Mouse (Mus musculus) hindbrain, embryonic 15.5 days (tissue): ENCODE measurements around the gene Ttyh3. TPM values are rescaled to one million over a fixed set of nuclear protein-coding genes. Genes with fewer than 3 reads are reported as not detected.

Experiments used
- ATAC-seq: fragments of 200-750 bp; cut with Nextera tagmentation; 2 replicates; pipeline ENCODE4 v1.8.0; 2017; ENCODE audit warnings: low read depth, moderate number of reproducible peaks, moderate TSS enrichment; ENCODE audit not compliant: low FRiP score
- H3K27ac ChIP-seq: fragments of 300-500 bp; sonication (generic); replicated peaks from 2 replicates; pipeline ENCODE4 v1.5.1; 2015; ENCODE audit warnings: mild to moderate bottlenecking, inconsistent platforms
- H3K27me3 ChIP-seq: fragments of 300-500 bp; sonication (generic); 2 replicates; pipeline ENCODE4 v1.6.1; 2015; ENCODE audit warnings: control low read depth, inconsistent platforms
- H3K36me3 ChIP-seq: fragments of 300-500 bp; sonication (generic); 2 replicates; pipeline ENCODE4 v1.6.1; 2015; ENCODE audit warnings: control low read depth, inconsistent platforms
- H3K4me1 ChIP-seq: fragments of 300-500 bp; sonication (generic); replicated peaks from 2 replicates; pipeline ENCODE4 v1.6.1; 2015; ENCODE audit warnings: control low read depth, inconsistent platforms
- H3K4me2 ChIP-seq: fragments of 300-500 bp; sonication (generic); 2 replicates; pipeline ENCODE4 v1.6.1; 2015; ENCODE audit warnings: moderate library complexity, mild to moderate bottlenecking, inconsistent platforms
- H3K4me3 ChIP-seq: fragments of 300-500 bp; sonication (generic); 2 replicates; pipeline ENCODE4 v1.5.1; 2015; ENCODE audit warnings: mild to moderate bottlenecking, inconsistent platforms
- H3K9ac ChIP-seq: fragments of 300-500 bp; sonication (generic); 2 replicates; pipeline ENCODE4 v1.6.1; 2015; ENCODE audit warnings: inconsistent platforms
- H3K9me3 ChIP-seq: fragments of 300-500 bp; sonication (generic); 2 replicates; pipeline ENCODE4 v1.6.1; 2016; ENCODE audit warnings: control low read depth, inconsistent platforms
- WGBS: fragments of 180-500 bp; shearing (Covaris S2); methylation state at CpG from one replicate; pipeline ENCODE4 v1.1.7; 2015; 5-methylcytosine and 5-hydroxymethylcytosine counted together
- polyA plus RNA-seq: library from polyadenylated mRNA; unstranded; fragments of >200 nt; fragmentation: Nextera tagmentation; extraction: Ambion mirVana; gene quantifications from 2 replicates; pipeline ENCODE4 v1.2.1, GENCODE M21; 2015

The Ttyh3 gene
- polyA plus RNA-seq, 1 experiment from 2014 or later: 85.2 TPM

GRCm38 (mm10) chr5:140612191-140612590 is 36.6 kb downstream of the Ttyh3 start:
- ATAC-seq: no peak
- Histone ChIP-seq H3K9ac (no peak overlapping the region), H3K4me1 (peaks cover 47% of the 10 kb centered on the region)

GRCm38 (mm10) chr5:140611611-140612185 is 37.1 kb downstream of the Ttyh3 start:
- peak; percentile 13; the same call in 1 of the 2 replicates for ATAC-seq
- Histone ChIP-seq H3K27me3 (0 out of 2 replicates have a peak, but pooled peaks cover 5% of the 10 kb centered on the region), H3K4me2 (peak overlapping the region; percentile 95), H3K9me3 (no peaks in the 10 kb centered on the region), H3K4me3 (peak overlapping the region; percentile 55), H3K36me3 (no peaks in the 10 kb centered on the region), H3K4me1 (peaks cover 52% of the 10 kb centered on the region), H3K27ac (peak overlapping the region; percentile 85), H3K9ac (0 out of 2 replicates have a peak overlapping the region, but pooled peaks have one; percentile 44)
- 13% methylated on average over 15 of the region's 15 CpGs for WGBS

More at GRCm38 (mm10) chr5:140612191-140612590, 36.6 kb downstream of the Ttyh3 start:
- 0 out of 2 replicates have a peak, but pooled peaks cover 2% of the 10 kb centered on the region for H3K27me3 ChIP-seq
- no peaks in the 10 kb centered on the region for H3K9me3 ChIP-seq
- peak overlapping the region; percentile 95 for H3K4me2 ChIP-seq
- WGBS: 20% methylated on average over 16 of the region's 18 CpGs
- H3K4me3 ChIP-seq: peak overlapping the region; percentile 55; the same call in 1 of the 2 replicates
- H3K36me3 ChIP-seq: no peaks in the 10 kb centered on the region
- peak overlapping the region; percentile 85; the same call in 1 of the 2 replicates for H3K27ac ChIP-seq

- Histone ChIP-seq H3K27ac (peak overlapping the region; percentile 85), H3K27me3 (peaks cover 9% of the 10 kb centered on the region; the same call in 1 of the 2 replicates), H3K4me3 (peak overlapping the region; percentile 55), H3K36me3 (no peaks in the 10 kb centered on the region), H3K4me1 (peaks cover 58% of the 10 kb centered on the region), H3K4me2 (peak overlapping the region; percentile 95), H3K9ac (peak overlapping the region; percentile 44), H3K9me3 (no peaks in the 10 kb centered on the region)
- ATAC-seq: peak; percentile 42
- 5% methylated on average over 21 of the region's 21 CpGs for WGBS
Observed at GRCm38 (mm10) chr5:140611021-140611583, 37.7 kb downstream of the Ttyh3 start.

- ATAC-seq: no peak
- Histone ChIP-seq H3K27me3 (peaks cover 9% of the 10 kb centered on the region; the same call in 1 of the 2 replicates), H3K36me3 (no peaks in the 10 kb centered on the region), H3K4me1 (peaks cover 64% of the 10 kb centered on the region), H3K9ac (peak overlapping the region; percentile 44), H3K4me2 (peak overlapping the region; percentile 95), H3K4me3 (peak overlapping the region; percentile 55), H3K9me3 (no peaks in the 10 kb centered on the region), H3K27ac (peak overlapping the region; percentile 85)
- WGBS: 5% methylated on average over 27 of the region's 30 CpGs
Observed at GRCm38 (mm10) chr5:140610273-140611011, 38.4 kb downstream of the Ttyh3 start.

GRCm38 (mm10) chr5:140609511-140610272 is 39.1 kb downstream of the Ttyh3 start:
- Histone ChIP-seq H3K36me3 (no peaks in the 10 kb centered on the region), H3K27me3 (peaks cover 12% of the 10 kb centered on the region; the same call in 1 of the 2 replicates), H3K4me1 (peaks cover 57% of the 10 kb centered on the region), H3K9me3 (no peaks in the 10 kb centered on the region), H3K4me2 (peak overlapping the region; percentile 95), H3K9ac (peak overlapping the region; percentile 29; the same call in 1 of the 2 replicates), H3K4me3 (peak overlapping the region; percentile 55), H3K27ac (peak overlapping the region; percentile 85)
- ATAC-seq: peak; percentile 46; the same call in 1 of the 2 replicates
- WGBS: 9% methylated on average over 12 of the region's 13 CpGs

GRCm38 (mm10) chr5:140608634-140609015 is 40.2 kb downstream of the Ttyh3 start:
- peaks cover 57% of the 10 kb centered on the region for H3K4me1 ChIP-seq
- H3K36me3 ChIP-seq: no peaks in the 10 kb centered on the region
- peak overlapping the region; percentile 95 for H3K4me2 ChIP-seq
- H3K4me3 ChIP-seq: peak overlapping the region; percentile 55
- ATAC-seq: peak; percentile 23; the same call in 1 of the 2 replicates
- H3K9ac ChIP-seq: peak overlapping the region; percentile 51
- peak overlapping the region; percentile 85 for H3K27ac ChIP-seq
- peaks cover 12% of the 10 kb centered on the region; the same call in 1 of the 2 replicates for H3K27me3 ChIP-seq
- no peaks in the 10 kb centered on the region for H3K9me3 ChIP-seq
- under 1% methylated on average over 16 of the region's 16 CpGs for WGBS

- peak overlapping the region; percentile 95 for H3K4me2 ChIP-seq
- peak overlapping the region; percentile 55 for H3K4me3 ChIP-seq
- 0% methylated on average over 16 of the region's 17 CpGs for WGBS
- peak overlapping the region; percentile 51 for H3K9ac ChIP-seq
- H3K9me3 ChIP-seq: no peaks in the 10 kb centered on the region
- H3K36me3 ChIP-seq: no peaks in the 10 kb centered on the region
- peaks cover 57% of the 10 kb centered on the region for H3K4me1 ChIP-seq
- peak overlapping the region; percentile 85 for H3K27ac ChIP-seq
- no peak for ATAC-seq
- peaks cover 12% of the 10 kb centered on the region; the same call in 1 of the 2 replicates for H3K27me3 ChIP-seq
Observed at GRCm38 (mm10) chr5:140607836-140608633, 40.8 kb downstream of the Ttyh3 start.

GRCm38 (mm10) chr5:140607001-140607835 is 41.6 kb downstream of the Ttyh3 start, which contains the start of gene Lfng:
TSS of gene Lfng (plus strand) at chr5:140607320.
- ATAC-seq: peak; percentile 35
- no peaks in the 10 kb centered on the region for H3K36me3 ChIP-seq
- peak within 1 kb of the TSS; percentile 95 for H3K4me2 ChIP-seq
- H3K9me3 ChIP-seq: no peaks in the 10 kb centered on the region
- H3K27me3 ChIP-seq: peaks cover 12% of the 10 kb centered on the region; the same call in 1 of the 2 replicates
- H3K9ac ChIP-seq: peak within 1 kb of the TSS; percentile 51
- WGBS: under 1% methylated on average over 90 of the region's 91 CpGs
- peaks cover 52% of the 10 kb centered on the region for H3K4me1 ChIP-seq
- H3K4me3 ChIP-seq: peak within 1 kb of the TSS; percentile 55
- peak within 1 kb of the TSS; percentile 85 for H3K27ac ChIP-seq

GRCm38 (mm10) chr5:140606386-140606785 is 42.4 kb downstream of the Ttyh3 start:
- no peaks in the 10 kb centered on the region for H3K36me3 ChIP-seq

GRCm38 (mm10) chr5:140605228-140605627 is 43.6 kb downstream of the Ttyh3 start:
- 40% methylated on average over 3 of the region's 3 CpGs for WGBS
- H3K27me3 ChIP-seq: peaks cover 12% of the 10 kb centered on the region; the same call in 1 of the 2 replicates
- no peaks in the 10 kb centered on the region for H3K9me3 ChIP-seq
- H3K9ac ChIP-seq: no peak overlapping the region
- no peak for ATAC-seq
- H3K4me2 ChIP-seq: no peak overlapping the region
- no peak overlapping the region for H3K27ac ChIP-seq
- no peaks in the 10 kb centered on the region for H3K36me3 ChIP-seq
- no peak overlapping the region for H3K4me3 ChIP-seq
- peaks cover 32% of the 10 kb centered on the region for H3K4me1 ChIP-seq

More at GRCm38 (mm10) chr5:140606386-140606785, 42.4 kb downstream of the Ttyh3 start:
- H3K4me3 ChIP-seq: peak overlapping the region; percentile 55
- H3K9ac ChIP-seq: no peak overlapping the region
- H3K27me3 ChIP-seq: peaks cover 12% of the 10 kb centered on the region; the same call in 1 of the 2 replicates
- under 1% methylated on average over 23 of the region's 23 CpGs for WGBS
- H3K9me3 ChIP-seq: no peaks in the 10 kb centered on the region
- ATAC-seq: no peak
- peak overlapping the region; percentile 95 for H3K4me2 ChIP-seq
- no peak overlapping the region for H3K27ac ChIP-seq
- H3K4me1 ChIP-seq: peaks cover 44% of the 10 kb centered on the region
